Mouse (Mus musculus): ENCODE measurements around the gene Sox5. TPM values are rescaled to one million over a fixed set of nuclear protein-coding genes. Genes with fewer than 3 reads are reported as not detected.

Gene Sox5
- total RNA-seq, 2 experiments from 2014 or later: 2.6 to 2.9 TPM

- peak in 1 of 2 experiments; percentile 10 for DNase-seq
Observed at GRCm38 (mm10) chr6:144659115-144660108, 122.4 kb downstream of the Sox5 start.

- no peak for DNase-seq
Observed at GRCm38 (mm10) chr6:144652876-144653275, 128.9 kb downstream of the Sox5 start.

- DNase-seq: no peak
Observed at GRCm38 (mm10) chr6:144648896-144649295, 132.9 kb downstream of the Sox5 start.

GRCm38 (mm10) chr6:144648124-144648591 lies 133.6 kb downstream of the Sox5 start:
- no peak for DNase-seq

GRCm38 (mm10) chr6:144646331-144646730 lies 135.4 kb downstream of the Sox5 start:
- no peak for DNase-seq

GRCm38 (mm10) chr6:144645796-144646195 lies 136.0 kb downstream of the Sox5 start:
- peak in 1 of 2 experiments; percentile 19 for DNase-seq

- DNase-seq: peak; percentile 61 to 70
Observed at GRCm38 (mm10) chr6:144644711-144645110, 137.1 kb downstream of the Sox5 start.

- DNase-seq: no peak
Observed at GRCm38 (mm10) chr6:144643601-144644000, 138.2 kb downstream of the Sox5 start.

- DNase-seq: peak in 1 of 2 experiments; percentile 55
Observed at GRCm38 (mm10) chr6:144641888-144642287, 139.9 kb downstream of the Sox5 start.

- DNase-seq: no peak
Observed at GRCm38 (mm10) chr6:144640591-144640990, 141.2 kb downstream of the Sox5 start.

GRCm38 (mm10) chr6:144638547-144638946 lies 143.2 kb downstream of the Sox5 start:
- no peak for DNase-seq

- no peak for DNase-seq
Observed at GRCm38 (mm10) chr6:144627539-144628115, 154.2 kb downstream of the Sox5 start.

- no peak for DNase-seq
Observed at GRCm38 (mm10) chr6:144621089-144621769, 160.5 kb downstream of the Sox5 start.

GRCm38 (mm10) chr6:144611383-144611791 lies 170.4 kb downstream of the Sox5 start:
- no peak for DNase-seq

- DNase-seq: no peak
Observed at GRCm38 (mm10) chr6:144610878-144611277, 170.9 kb downstream of the Sox5 start.

GRCm38 (mm10) chr6:144602883-144603282 lies 178.9 kb downstream of the Sox5 start:
- no peak for DNase-seq

GRCm38 (mm10) chr6:144600351-144600750 lies 181.4 kb downstream of the Sox5 start:
- DNase-seq: no peak

- DNase-seq: no peak
Observed at GRCm38 (mm10) chr6:144598324-144598973, 183.3 kb downstream of the Sox5 start.

- DNase-seq: no peak
Observed at GRCm38 (mm10) chr6:144596536-144597210, 185.1 kb downstream of the Sox5 start.

- no peak for DNase-seq
Observed at GRCm38 (mm10) chr6:144584854-144585253, 196.9 kb downstream of the Sox5 start.

- DNase-seq: no peak
Observed at GRCm38 (mm10) chr6:144584074-144584840, 197.5 kb downstream of the Sox5 start.
